Mouse (Mus musculus) lung, adult 2 months (tissue): ENCODE measurements at regions not wholly inside any gene's neighbourhood (a gene's known extent, or its start where the extent isn't known, plus 50 kb on each side); places are given as distances from the start of the nearest gene placed in this dataset.

Source experiments
- CTCF ChIP-seq: fragments of 200-500 bp; IDR thresholded peaks from 2 replicates; pipeline ENCODE4 v1.5.1; 2011; ENCODE audit warnings: mild to moderate bottlenecking, low read length, control low read depth; ENCODE audit not compliant: insufficient read depth
- POLR2A ChIP-seq: fragments of 200-500 bp; IDR thresholded peaks from 2 replicates; pipeline ENCODE4 v1.6.1; 2011; ENCODE audit warnings: low read depth, mild to moderate bottlenecking, control low read depth, low read length, borderline replicate concordance; ENCODE audit errors: extremely low read depth

DNA sequence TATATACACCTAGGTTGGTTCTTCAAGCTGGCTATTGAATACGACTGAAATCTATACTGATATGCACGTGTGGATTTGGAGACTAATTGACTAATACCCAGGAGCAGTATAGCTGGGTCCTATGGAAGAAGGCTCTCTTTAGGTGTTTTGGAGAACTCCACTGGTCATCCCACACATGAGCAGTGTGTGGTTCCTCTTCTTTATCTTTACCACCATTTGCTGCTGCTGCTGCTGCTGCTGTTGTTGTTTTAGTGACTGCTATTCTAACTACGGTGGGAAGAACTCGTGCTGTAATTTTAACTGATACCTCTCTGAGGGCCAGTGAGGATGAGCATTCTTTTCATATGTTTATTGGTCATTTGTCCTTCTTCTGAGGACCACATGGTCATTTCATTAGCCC is 86.9 kb downstream of the Pctp start:
- TF ChIP-seq POLR2A (no peak), CTCF (no peak)
